18 mouse cellular contexts compared by ENCODE assay signal in genomic region chr12:90217060-90217459, GRCm38 (mm10).
DNase-seq lines count a peak whose midpoint lies in the region; ATAC-seq lines count a peak whose summit lies in the region.
"Had no signal": no experiment of that assay in that cellular context is flagged by ENCODE, and none has a peak within 500 bp of the region (broad histone marks: within the 10 kb centered on the region; RNA-seq: fewer than 3 reads in every experiment).

No protein-coding gene starts in this region.

- DNase-seq in Muller cell, postnatal 12 days (ENCODE audit: inconsistent ontology term): peak; percentile 60
- no peak for DNase-seq in cerebellum, adult 18-20 months
- DNase-seq in frontal cortex, postnatal 14 days (ENCODE audit: low spot score in 2 of 2): no peak
- DNase-seq: adrenal gland, adult 2 months; adrenal gland, postnatal 10 days; adrenal gland, postnatal 25 days; B cell, adult 2 months; cerebellum, adult 11 months; cerebellum, adult 2 months; cerebellum, adult 9-10 months; cerebellum, postnatal 10 days; cerebellum, postnatal 25 days; embryo, embryonic 11 days had no signal

- ATAC-seq in granulocyte monocyte progenitor cell, adult 5-6 weeks (replicated peaks; ENCODE audit: poor library complexity, severe bottlenecking): peak; percentile 40
- ATAC-seq in megakaryocyte progenitor cell, adult 5-6 weeks (replicated peaks; ENCODE audit: poor library complexity): peak; percentile 55
- ATAC-seq: CD4-positive, CD25-positive, alpha-beta regulatory T cell, adult 4 months; forebrain, embryonic 14.5 days; forebrain, embryonic 16.5 days had no signal
